Mouse (Mus musculus) limb, embryonic 12.5 days (tissue): Measurements from ENCODE around the gene Cenpe. TPM values are rescaled to one million over a fixed set of nuclear protein-coding genes. Genes with fewer than 3 reads are reported as not detected.

Experiments
- ATAC-seq: fragments of 200-750 bp; cut with Nextera tagmentation; 2 replicates; pipeline ENCODE4 v1.8.0; 2017; ENCODE audit warnings: low read depth, moderate TSS enrichment; ENCODE audit not compliant: insufficient number of reproducible peaks, insufficient read depth, low FRiP score, low TSS enrichment
- H3K27ac ChIP-seq: fragments of 300-500 bp; sonication (generic); 2 replicates; pipeline ENCODE4 v1.5.1; 2016; ENCODE audit warnings: mild to moderate bottlenecking, moderate library complexity
- H3K27me3 ChIP-seq: fragments of 300-500 bp; sonication (generic); 2 replicates; pipeline ENCODE4 v1.6.1; 2016; ENCODE audit warnings: mild to moderate bottlenecking, moderate library complexity
- H3K36me3 ChIP-seq: fragments of 300-500 bp; sonication (generic); 2 replicates; pipeline ENCODE4 v1.6.1; 2016; ENCODE audit warnings: mild to moderate bottlenecking, moderate library complexity
- H3K4me1 ChIP-seq: fragments of 300-500 bp; sonication (generic); replicated peaks from 2 replicates; pipeline ENCODE4 v1.6.1; 2016
- H3K4me2 ChIP-seq: fragments of 300-500 bp; sonication (generic); 2 replicates; pipeline ENCODE4 v1.6.1; 2016; ENCODE audit warnings: mild to moderate bottlenecking, moderate library complexity
- H3K4me3 ChIP-seq: fragments of 300-500 bp; sonication (generic); replicated peaks from 2 replicates; pipeline ENCODE4 v1.5.1; 2016; ENCODE audit warnings: mild to moderate bottlenecking
- H3K9ac ChIP-seq: fragments of 300-500 bp; sonication (generic); replicated peaks from 2 replicates; pipeline ENCODE4 v1.6.1; 2016; ENCODE audit warnings: mild to moderate bottlenecking, moderate library complexity
- H3K9me3 ChIP-seq: fragments of 300-500 bp; sonication (generic); 2 replicates; pipeline ENCODE4 v1.6.1; 2016; ENCODE audit warnings: mild to moderate bottlenecking, moderate library complexity
- WGBS: fragments of 180-500 bp; shearing (Covaris S2); methylation state at CpG from one replicate; pipeline ENCODE4 v1.1.7; 2016; 5-methylcytosine and 5-hydroxymethylcytosine counted together
- polyA plus RNA-seq: library from polyadenylated mRNA; unstranded; fragments of >200 nt; fragmentation: Nextera tagmentation; extraction: Ambion mirVana; gene quantifications from 2 replicates; pipeline ENCODE4 v1.2.1, GENCODE M21; 2016

Gene Cenpe
- polyA plus RNA-seq, 1 experiment from 2014 or later, result 39.5 TPM

- H3K4me1 ChIP-seq, result peaks cover 9% of the 10 kb centered on the region
- no peaks in the 10 kb centered on the region for H3K36me3 ChIP-seq
- 83% methylated on average over 8 of the region's 8 CpGs for WGBS
These were observed 69.4 kb downstream of the Cenpe start for GRCm38 (mm10) chr3:135281701-135282100.

DNA sequence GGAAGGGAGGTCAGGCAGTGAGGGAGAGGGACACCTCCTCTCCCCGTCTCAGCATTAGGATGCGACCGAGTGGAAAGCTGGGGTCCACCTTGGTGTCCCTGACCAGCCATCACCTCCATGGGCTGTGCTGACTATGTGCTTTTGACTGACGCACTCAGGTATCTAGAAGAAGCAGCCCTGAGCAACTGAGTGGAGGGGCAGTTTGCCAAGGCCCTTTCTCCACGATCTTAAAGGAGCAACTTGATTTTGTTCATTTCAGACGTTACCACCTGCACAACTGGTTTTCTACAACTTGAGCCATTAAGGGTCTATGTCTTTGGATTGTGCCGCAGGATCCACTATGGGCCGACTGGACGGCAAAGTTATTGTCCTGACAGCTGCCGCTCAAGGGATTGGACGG, 72.9 kb downstream of the Cenpe start:
- WGBS, result 86% methylated on average over 11 of the region's 11 CpGs
- no peak for ATAC-seq
- Histone ChIP-seq H3K4me3 (no peak overlapping the region), H3K4me2 (no peak overlapping the region), H3K36me3 (no peaks in the 10 kb centered on the region), H3K27ac (no peak overlapping the region), H3K4me1 (peaks cover 9% of the 10 kb centered on the region), H3K27me3 (no peaks in the 10 kb centered on the region), H3K9me3 (no peaks in the 10 kb centered on the region), H3K9ac (no peak overlapping the region)

More at GRCm38 (mm10) chr3:135281701-135282100, 69.4 kb downstream of the Cenpe start:
- Histone ChIP-seq H3K4me3 (no peak overlapping the region), H3K27ac (no peak overlapping the region), H3K4me2 (no peak overlapping the region; the same call in 1 of the 2 replicates), H3K27me3 (no peaks in the 10 kb centered on the region), H3K9me3 (no peaks in the 10 kb centered on the region), H3K9ac (no peak overlapping the region)
- ATAC-seq, result no peak

GRCm38 (mm10) chr3:135285807-135286206, 73.5 kb downstream of the Cenpe start:
- ATAC-seq, result no peak
- H3K4me2 ChIP-seq, result no peak overlapping the region
- no peaks in the 10 kb centered on the region for H3K9me3 ChIP-seq
- H3K4me3 ChIP-seq, result no peak overlapping the region
- no peak overlapping the region for H3K27ac ChIP-seq
- no peaks in the 10 kb centered on the region for H3K36me3 ChIP-seq
- H3K9ac ChIP-seq, result no peak overlapping the region
- WGBS, result 74% methylated on average over 3 of the region's 3 CpGs
- H3K27me3 ChIP-seq, result no peaks in the 10 kb centered on the region
- H3K4me1 ChIP-seq, result peaks cover 9% of the 10 kb centered on the region

DNA sequence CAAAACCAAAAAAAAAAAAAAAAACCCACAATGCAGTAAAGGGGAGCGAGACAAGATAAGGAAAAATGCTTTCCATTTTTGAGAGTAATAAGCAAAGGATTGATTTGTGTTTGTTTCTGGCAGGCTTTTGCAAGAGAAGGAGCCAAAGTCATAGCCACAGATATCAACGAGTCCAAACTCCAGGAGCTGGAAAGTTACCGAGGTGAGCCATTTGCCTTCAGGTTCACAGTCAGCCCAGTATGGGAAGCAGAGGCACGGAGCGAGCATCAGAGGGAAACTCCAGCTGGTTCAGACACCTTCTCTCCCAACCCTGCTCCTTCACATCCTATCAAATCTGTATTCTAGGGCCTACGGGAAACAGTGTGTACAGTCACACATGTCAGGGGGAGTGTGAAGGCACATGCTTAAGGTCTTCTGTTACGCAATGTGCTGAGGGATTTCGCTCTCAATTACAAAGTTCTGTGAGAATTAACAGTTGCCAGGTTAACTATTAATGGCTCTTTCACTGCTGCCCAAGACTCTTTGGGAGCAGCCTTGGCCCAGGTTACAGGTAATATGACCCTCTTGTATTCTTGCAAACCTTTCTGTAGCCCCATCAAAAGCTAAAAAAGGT, 75.9 kb downstream of the Cenpe start:
- no peak overlapping the region for H3K27ac ChIP-seq
- no peaks in the 10 kb centered on the region for H3K4me1 ChIP-seq
- H3K4me2 ChIP-seq, result no peak overlapping the region
- no peaks in the 10 kb centered on the region for H3K9me3 ChIP-seq
- H3K9ac ChIP-seq, result no peak overlapping the region
- no peaks in the 10 kb centered on the region for H3K27me3 ChIP-seq
- no peak for ATAC-seq
- no peak overlapping the region for H3K4me3 ChIP-seq
- 77% methylated on average over 8 of the region's 8 CpGs for WGBS
- H3K36me3 ChIP-seq, result no peaks in the 10 kb centered on the region

DNA sequence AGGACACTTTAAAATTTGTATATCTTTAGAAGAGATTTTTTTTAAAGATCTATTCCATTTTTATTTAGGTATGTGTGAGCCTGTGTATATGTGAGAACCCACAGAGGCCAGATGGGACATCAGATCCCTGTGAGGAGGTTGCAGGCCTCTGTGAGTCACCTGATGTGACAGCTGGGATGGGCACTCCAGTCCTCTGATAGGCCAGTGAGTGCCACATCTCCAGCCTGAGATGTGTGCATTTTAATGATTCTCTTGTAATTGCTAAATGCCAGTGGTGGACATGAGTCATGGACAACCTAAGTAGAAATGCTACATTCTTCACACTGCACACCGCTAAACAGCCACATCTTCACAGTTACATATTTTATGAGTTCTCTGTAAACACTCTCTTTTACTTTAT, 76.8 kb downstream of the Cenpe start:
- no peak overlapping the region for H3K27ac ChIP-seq
- H3K9ac ChIP-seq, result no peak overlapping the region
- ATAC-seq, result no peak
- H3K4me3 ChIP-seq, result no peak overlapping the region
- no peaks in the 10 kb centered on the region for H3K9me3 ChIP-seq
- WGBS, result 97% methylated on average over 1 of the region's 1 CpGs
- no peaks in the 10 kb centered on the region for H3K4me1 ChIP-seq
- no peaks in the 10 kb centered on the region for H3K36me3 ChIP-seq
- H3K4me2 ChIP-seq, result no peak overlapping the region
- H3K27me3 ChIP-seq, result no peaks in the 10 kb centered on the region

DNA sequence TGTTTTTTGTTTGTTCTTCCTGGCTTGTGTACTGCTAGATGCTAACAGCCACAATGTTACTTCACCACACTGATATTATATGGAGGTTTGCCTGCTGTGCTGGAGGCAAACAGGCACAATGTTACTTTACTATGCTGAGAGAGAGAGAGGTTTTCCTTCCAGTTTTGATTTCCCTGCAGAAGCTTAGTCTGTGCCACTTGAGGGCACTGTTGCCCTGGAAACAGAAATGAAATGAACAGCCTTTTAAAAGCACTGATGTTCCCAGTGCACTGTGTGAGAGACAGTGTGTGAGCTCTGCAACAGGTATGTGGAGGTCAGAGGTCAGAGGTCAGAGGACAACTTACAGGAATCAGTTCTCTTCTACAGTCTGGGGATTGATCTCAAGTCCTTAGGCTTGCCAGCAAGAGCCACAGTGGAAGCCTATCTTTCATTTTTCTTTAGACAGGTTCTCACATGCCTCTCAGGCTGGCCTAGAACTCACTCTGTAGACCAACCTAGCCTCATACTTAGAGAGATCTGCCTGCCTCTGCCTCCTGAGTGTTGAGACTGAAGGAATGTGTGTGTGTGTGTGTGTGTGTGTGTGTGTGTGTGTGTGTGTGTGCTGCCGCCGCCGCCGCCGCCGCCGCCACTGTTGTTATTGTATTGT, 78.0 kb downstream of the Cenpe start:
- H3K9me3 ChIP-seq, result no peaks in the 10 kb centered on the region
- no peak overlapping the region for H3K4me2 ChIP-seq
- no peaks in the 10 kb centered on the region for H3K36me3 ChIP-seq
- H3K4me1 ChIP-seq, result no peaks in the 10 kb centered on the region
- whole genome bisulfite sequencing, result 100% methylated on average over 4 of the region's 7 CpGs
- H3K27ac ChIP-seq, result no peak overlapping the region
- ATAC-seq, result peak; percentile 68
- no peak overlapping the region for H3K4me3 ChIP-seq
- H3K27me3 ChIP-seq, result no peaks in the 10 kb centered on the region
- H3K9ac ChIP-seq, result no peak overlapping the region

GRCm38 (mm10) chr3:135293703-135294102, 81.4 kb downstream of the Cenpe start:
- Histone ChIP-seq H3K27ac (no peak overlapping the region), H3K27me3 (no peaks in the 10 kb centered on the region), H3K4me1 (no peaks in the 10 kb centered on the region), H3K9me3 (no peaks in the 10 kb centered on the region), H3K36me3 (no peaks in the 10 kb centered on the region), H3K9ac (no peak overlapping the region), H3K4me2 (no peak overlapping the region), H3K4me3 (no peak overlapping the region)
- WGBS, result 58% methylated on average over 7 of the region's 7 CpGs
- no peak for ATAC-seq

DNA sequence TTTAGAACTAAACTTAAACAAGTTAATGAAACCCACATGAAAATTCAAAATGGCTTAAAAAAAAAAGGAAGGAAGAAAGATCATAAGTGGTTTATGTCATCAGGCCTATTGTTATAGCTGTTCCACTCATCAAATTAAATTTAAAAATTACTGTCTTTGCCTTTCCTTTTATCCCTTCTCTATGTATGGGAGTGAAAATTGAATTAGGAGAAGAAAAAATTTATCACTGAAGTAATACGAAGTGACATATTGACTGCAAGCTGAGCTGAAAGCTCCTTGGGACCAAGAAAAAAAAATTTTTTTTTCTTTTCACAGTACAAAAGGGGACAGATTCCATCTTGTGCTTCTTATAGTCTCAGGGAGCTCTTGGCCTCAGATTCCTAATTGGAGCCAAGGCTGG, 83.2 kb downstream of the Cenpe start:
- 85% methylated on average over 1 of the region's 1 CpGs for WGBS
- H3K4me1 ChIP-seq, result no peaks in the 10 kb centered on the region
- H3K27ac ChIP-seq, result no peak overlapping the region

DNA sequence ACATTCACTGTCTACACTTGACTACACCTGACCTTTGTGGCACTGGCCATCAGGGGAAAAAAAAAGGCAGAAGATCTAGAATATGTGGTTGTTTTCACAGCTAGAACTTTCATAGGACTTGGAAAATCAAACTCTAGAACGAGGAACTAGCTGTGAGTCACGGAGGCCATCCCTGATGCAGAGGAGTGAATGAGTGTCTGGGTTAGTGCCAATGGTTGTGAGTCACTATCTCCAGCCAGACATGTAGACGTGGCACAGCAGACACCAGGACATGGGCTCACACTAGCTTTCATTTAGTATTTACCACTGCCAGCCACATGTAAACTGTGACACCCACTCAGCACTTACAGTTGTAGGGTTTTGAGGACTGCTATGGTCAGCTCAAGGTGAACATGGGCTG, 86.2 kb downstream of the Cenpe start:
- H3K4me1 ChIP-seq, result no peaks in the 10 kb centered on the region
- H3K27me3 ChIP-seq, result no peaks in the 10 kb centered on the region
- no peak overlapping the region for H3K4me2 ChIP-seq
- H3K9me3 ChIP-seq, result no peaks in the 10 kb centered on the region
- WGBS, result 95% methylated on average over 3 of the region's 3 CpGs
- H3K4me3 ChIP-seq, result no peak overlapping the region
- H3K36me3 ChIP-seq, result no peaks in the 10 kb centered on the region
- no peak for ATAC-seq
- no peak overlapping the region for H3K9ac ChIP-seq
- no peak overlapping the region for H3K27ac ChIP-seq

More for the DNA sequence above, 83.2 kb downstream of the Cenpe start:
- Histone ChIP-seq H3K4me3 (no peak overlapping the region), H3K9ac (no peak overlapping the region), H3K9me3 (no peaks in the 10 kb centered on the region), H3K4me2 (no peak overlapping the region), H3K36me3 (no peaks in the 10 kb centered on the region), H3K27me3 (no peaks in the 10 kb centered on the region)
- ATAC-seq, result no peak

DNA sequence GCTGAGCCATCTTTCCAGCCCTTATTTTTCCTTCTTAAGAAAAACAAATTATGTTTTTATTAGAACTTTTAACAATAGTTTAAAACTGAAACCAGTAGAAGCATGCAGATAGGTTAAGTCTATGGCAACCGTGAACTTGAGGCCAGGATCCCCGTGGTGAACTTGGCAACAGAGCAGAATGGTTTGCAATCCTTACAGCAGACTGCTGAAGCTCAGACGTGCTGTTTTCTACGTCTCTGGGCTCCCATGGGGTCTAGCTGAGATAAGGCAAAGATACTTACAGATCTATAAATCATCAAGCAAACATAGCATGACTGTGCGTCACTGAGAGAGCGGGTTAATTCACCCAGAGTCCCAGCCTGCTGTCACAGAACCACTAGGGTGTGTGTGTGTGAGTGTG, 87.7 kb downstream of the Cenpe start:
- H3K36me3 ChIP-seq, result no peaks in the 10 kb centered on the region
- H3K4me2 ChIP-seq, result no peak overlapping the region
- WGBS, result 77% methylated on average over 6 of the region's 6 CpGs
- ATAC-seq, result no peak
- H3K9ac ChIP-seq, result no peak overlapping the region
- H3K27ac ChIP-seq, result no peak overlapping the region
- no peaks in the 10 kb centered on the region for H3K9me3 ChIP-seq
- no peak overlapping the region for H3K4me3 ChIP-seq
- H3K27me3 ChIP-seq, result no peaks in the 10 kb centered on the region
- no peaks in the 10 kb centered on the region for H3K4me1 ChIP-seq

- Histone ChIP-seq H3K36me3 (no peaks in the 10 kb centered on the region), H3K27ac (no peak overlapping the region), H3K9ac (no peak overlapping the region), H3K4me2 (no peak overlapping the region), H3K4me1 (peaks cover 5% of the 10 kb centered on the region; the same call in 1 of the 2 replicates), H3K27me3 (no peaks in the 10 kb centered on the region), H3K4me3 (no peak overlapping the region), H3K9me3 (no peaks in the 10 kb centered on the region)
- no peak for ATAC-seq
- WGBS, result 28% methylated on average over 6 of the region's 6 CpGs
These were observed 91.7 kb downstream of the Cenpe start for GRCm38 (mm10) chr3:135304060-135304459.

DNA sequence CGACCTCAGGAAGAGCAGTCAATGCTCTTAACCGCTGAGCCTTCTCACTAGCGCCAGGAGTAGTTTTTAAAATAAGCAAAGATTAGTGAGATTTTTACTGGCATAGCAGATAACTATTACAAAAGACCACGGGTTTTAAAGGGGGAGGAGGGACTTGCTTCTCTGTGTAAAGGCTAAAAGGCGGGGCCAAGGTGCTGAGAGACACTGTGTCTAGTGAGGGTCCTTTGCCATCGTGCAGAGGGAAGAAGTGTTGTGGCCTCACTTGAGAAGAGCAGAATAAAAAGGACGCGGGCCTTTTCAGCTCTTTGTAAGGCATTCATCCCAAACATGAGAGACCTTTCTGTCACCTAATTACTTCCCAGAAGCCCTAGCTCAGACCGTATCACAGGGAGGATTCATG, 92.2 kb downstream of the Cenpe start:
- peaks cover 5% of the 10 kb centered on the region; the same call in 1 of the 2 replicates for H3K4me1 ChIP-seq
- H3K27ac ChIP-seq, result no peak overlapping the region
- H3K4me3 ChIP-seq, result no peak overlapping the region
- no peak for ATAC-seq
- no peak overlapping the region for H3K9ac ChIP-seq
- no peaks in the 10 kb centered on the region for H3K27me3 ChIP-seq
- WGBS, result 34% methylated on average over 9 of the region's 9 CpGs
- no peaks in the 10 kb centered on the region for H3K9me3 ChIP-seq
- H3K4me2 ChIP-seq, result no peak overlapping the region
- no peaks in the 10 kb centered on the region for H3K36me3 ChIP-seq
